Mouse (Mus musculus): ENCODE results near the gene Ptprcap. TPM values are rescaled to one million over a fixed set of nuclear protein-coding genes. Genes with fewer than 3 reads are reported as not detected.

Ptprcap gene
- polyA plus RNA-seq, 1 experiment, result 1,655 TPM

DNA sequence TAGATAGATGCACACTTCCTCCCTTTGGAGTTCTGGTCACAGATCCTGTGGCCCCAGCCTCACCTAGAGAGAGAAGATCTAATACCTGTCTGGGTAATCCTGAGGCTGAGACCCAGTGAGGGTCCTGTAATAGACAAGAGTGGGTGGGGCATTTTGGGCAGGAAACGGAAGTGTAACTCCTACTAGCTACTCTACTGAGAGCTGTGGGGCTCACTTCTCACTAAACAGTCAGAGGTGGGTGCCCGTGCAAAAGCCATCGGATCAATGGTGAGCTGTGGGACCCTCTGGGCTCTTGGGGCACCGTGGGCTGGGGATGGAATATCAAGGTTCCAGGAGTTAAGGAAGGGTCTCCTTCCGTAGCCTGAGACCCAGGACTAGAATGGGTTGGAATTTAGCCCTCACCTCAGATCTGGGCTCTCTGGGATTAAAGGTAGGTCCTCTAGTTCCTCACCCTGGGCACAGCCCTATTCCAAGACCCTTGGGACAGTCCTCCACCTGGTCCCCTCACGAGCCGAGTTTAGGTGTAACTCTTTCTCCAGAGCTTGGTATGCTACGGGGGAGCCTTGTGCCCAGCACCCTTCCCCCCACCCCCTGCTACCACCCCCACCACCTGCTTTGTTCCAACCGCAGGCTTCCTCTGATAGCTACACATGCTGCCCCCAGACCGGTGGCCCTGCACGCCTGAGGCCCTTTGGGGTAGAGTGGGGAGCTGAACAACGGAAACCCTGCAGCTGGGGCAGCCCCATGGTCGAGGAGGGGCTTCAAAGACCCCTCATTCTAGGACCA, 1.2 kb downstream of the Ptprcap start:
- no peak for TF ChIP-seq CTCF (IDR thresholded peaks at IDR 0.05; ENCODE audit: borderline replicate concordance, control insufficient read depth, extremely low read depth, insufficient read depth, low read length, poor library complexity)
- TF ChIP-seq POLR2A (IDR thresholded peaks at IDR 0.05; ENCODE audit: control insufficient read depth, extremely low read depth, insufficient read depth, low read length, poor library complexity), result peak; percentile 82
- peaks cover 18% of the 10 kb centered on the region for H3K36me3 ChIP-seq (ENCODE audit: control insufficient read depth, insufficient read depth, low read length)
- WGBS, result 2% methylated on average over 13 of the region's 13 CpGs
- H3K4me3 ChIP-seq (ENCODE audit: control insufficient read depth, insufficient read depth, low read length), result peak overlapping the region; percentile 80
- H3K4me1 ChIP-seq (replicated peaks; ENCODE audit: control insufficient read depth, insufficient read depth, low read length), result peaks cover 41% of the 10 kb centered on the region
- H3K27ac ChIP-seq (ENCODE audit: control insufficient read depth, insufficient read depth, low read length), result peak overlapping the region; percentile 97
- DNase-seq, result peak; percentile 85
- no peaks in the 10 kb centered on the region for H3K27me3 ChIP-seq (ENCODE audit: control insufficient read depth, insufficient read depth, low read length)

DNA sequence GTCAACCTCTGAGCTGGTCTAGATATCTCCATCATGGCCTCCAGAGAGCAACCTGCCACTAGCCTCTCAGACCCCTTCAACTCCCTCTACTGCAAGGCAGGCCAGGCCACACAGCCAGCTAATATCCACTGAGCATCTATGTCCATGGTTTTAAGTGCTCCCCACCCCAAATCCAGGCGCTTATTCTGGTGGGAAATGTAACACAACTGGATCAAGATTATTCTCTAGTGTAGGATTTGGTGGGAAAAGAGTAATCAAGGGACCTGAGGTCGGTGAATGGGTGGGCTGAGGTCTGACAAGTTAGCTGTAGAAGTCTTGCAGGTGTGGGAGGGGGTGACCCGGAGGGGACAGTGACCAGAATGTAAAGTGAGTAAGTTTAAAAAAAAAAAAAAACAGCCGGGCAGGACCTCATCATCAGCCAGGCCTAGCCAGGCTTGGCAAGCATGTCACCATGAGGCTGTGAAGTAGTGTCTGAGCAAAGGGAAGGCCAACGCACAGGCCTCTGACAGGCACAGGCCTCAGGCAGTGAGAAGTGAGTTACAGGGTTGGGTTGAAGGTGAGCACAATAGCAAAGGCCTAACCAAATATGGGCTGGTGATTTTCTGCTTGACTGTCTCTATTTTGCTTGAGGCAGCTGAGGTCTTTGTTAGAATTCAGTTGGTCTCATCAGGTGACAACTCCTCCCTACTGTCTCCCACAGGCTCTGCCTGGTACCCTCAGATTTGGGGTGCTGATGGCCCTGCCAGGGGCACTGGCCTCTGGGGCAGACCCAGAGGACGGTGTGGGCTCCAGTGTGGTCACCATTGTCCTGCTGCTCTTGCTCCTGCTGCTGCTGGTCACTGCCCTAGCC, 2.0 kb downstream of the Ptprcap start:
- Histone ChIP-seq H3K27me3 (ENCODE audit: control insufficient read depth, insufficient read depth, low read length) (no peaks in the 10 kb centered on the region), H3K4me3 (ENCODE audit: control insufficient read depth, insufficient read depth, low read length) (peak overlapping the region; percentile 80), H3K4me1 (replicated peaks; ENCODE audit: control insufficient read depth, insufficient read depth, low read length) (peaks cover 36% of the 10 kb centered on the region), H3K36me3 (ENCODE audit: control insufficient read depth, insufficient read depth, low read length) (peaks cover 17% of the 10 kb centered on the region), H3K27ac (ENCODE audit: control insufficient read depth, insufficient read depth, low read length) (peak overlapping the region; percentile 97)
- 8% methylated on average over 6 of the region's 6 CpGs for whole genome bisulfite sequencing
- DNase-seq, result no peak
- no peak for TF ChIP-seq POLR2A (IDR thresholded peaks at IDR 0.05; ENCODE audit: control insufficient read depth, extremely low read depth, insufficient read depth, low read length, poor library complexity)
- TF ChIP-seq CTCF (IDR thresholded peaks at IDR 0.05; ENCODE audit: borderline replicate concordance, control insufficient read depth, extremely low read depth, insufficient read depth, low read length, poor library complexity), result no peak

DNA sequence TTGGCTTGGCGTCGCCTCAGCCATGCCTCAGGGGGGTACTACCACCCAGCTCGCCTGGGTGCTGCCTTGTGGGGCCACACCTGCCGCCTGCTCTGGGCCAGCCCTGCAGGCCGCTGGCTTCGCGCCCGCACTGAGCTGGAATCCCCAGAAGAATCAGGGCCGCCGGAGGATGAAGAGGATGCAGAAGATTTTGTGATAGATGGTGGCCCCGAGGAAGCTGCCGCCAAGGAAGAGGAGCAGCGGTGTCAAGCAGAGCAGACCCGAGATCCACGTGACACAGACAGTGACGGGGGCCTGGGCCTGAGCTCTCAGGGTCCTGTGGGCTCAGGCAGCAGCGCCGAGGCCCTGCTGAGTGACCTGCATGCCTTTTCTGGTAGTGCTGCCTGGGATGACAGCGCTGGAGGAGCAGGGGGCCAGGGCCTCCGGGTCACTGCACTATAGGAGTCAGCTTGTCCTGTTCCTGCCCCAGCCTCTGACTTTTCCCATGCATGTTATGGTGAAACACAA, 2.7 kb downstream of the Ptprcap start:
- Histone ChIP-seq H3K36me3 (ENCODE audit: control insufficient read depth, insufficient read depth, low read length) (peaks cover 12% of the 10 kb centered on the region), H3K27me3 (ENCODE audit: control insufficient read depth, insufficient read depth, low read length) (no peaks in the 10 kb centered on the region), H3K4me3 (ENCODE audit: control insufficient read depth, insufficient read depth, low read length) (peak overlapping the region; percentile 80), H3K4me1 (replicated peaks; ENCODE audit: control insufficient read depth, insufficient read depth, low read length) (peaks cover 36% of the 10 kb centered on the region), H3K27ac (ENCODE audit: control insufficient read depth, insufficient read depth, low read length) (peak overlapping the region; percentile 97)
- 20% methylated on average over 20 of the region's 20 CpGs for WGBS
- no peak for DNase-seq
- TF ChIP-seq CTCF (IDR thresholded peaks at IDR 0.05; ENCODE audit: borderline replicate concordance, control insufficient read depth, extremely low read depth, insufficient read depth, low read length, poor library complexity) (no peak), POLR2A (IDR thresholded peaks at IDR 0.05; ENCODE audit: control insufficient read depth, extremely low read depth, insufficient read depth, low read length, poor library complexity) (no peak)

DNA sequence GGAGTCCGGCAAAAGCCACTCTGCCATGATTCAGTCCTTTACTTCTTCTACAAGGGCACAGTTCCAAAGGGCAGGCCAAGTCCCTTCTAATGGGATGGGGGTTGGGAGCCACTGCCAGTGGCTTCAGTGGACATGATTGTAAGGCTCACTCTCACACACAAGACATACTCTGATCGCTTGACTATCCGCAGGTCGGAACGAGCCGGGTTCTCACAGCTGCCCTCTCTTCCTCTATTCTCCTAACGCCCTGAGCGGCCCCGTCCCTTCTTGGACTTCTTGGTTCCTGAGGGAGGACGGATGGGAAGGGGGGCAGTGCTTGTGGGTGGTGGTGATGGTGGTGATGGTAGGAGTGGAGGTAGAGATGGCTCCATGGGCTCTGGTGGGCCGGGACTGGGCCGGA, 3.4 kb downstream of the Ptprcap start:
- no peaks in the 10 kb centered on the region for H3K27me3 ChIP-seq (ENCODE audit: control insufficient read depth, insufficient read depth, low read length)
- peaks cover 36% of the 10 kb centered on the region for H3K4me1 ChIP-seq (replicated peaks; ENCODE audit: control insufficient read depth, insufficient read depth, low read length)
- no peak overlapping the region; the same call in 1 of the 2 replicates for H3K27ac ChIP-seq (ENCODE audit: control insufficient read depth, insufficient read depth, low read length)
- no peak overlapping the region for H3K4me3 ChIP-seq (ENCODE audit: control insufficient read depth, insufficient read depth, low read length)
- WGBS, result 93% methylated on average over 12 of the region's 12 CpGs
- TF ChIP-seq CTCF (IDR thresholded peaks at IDR 0.05; ENCODE audit: borderline replicate concordance, control insufficient read depth, extremely low read depth, insufficient read depth, low read length, poor library complexity) (no peak), POLR2A (IDR thresholded peaks at IDR 0.05; ENCODE audit: control insufficient read depth, extremely low read depth, insufficient read depth, low read length, poor library complexity) (no peak)
- peaks cover 12% of the 10 kb centered on the region for H3K36me3 ChIP-seq (ENCODE audit: control insufficient read depth, insufficient read depth, low read length)
- no peak for DNase-seq

DNA sequence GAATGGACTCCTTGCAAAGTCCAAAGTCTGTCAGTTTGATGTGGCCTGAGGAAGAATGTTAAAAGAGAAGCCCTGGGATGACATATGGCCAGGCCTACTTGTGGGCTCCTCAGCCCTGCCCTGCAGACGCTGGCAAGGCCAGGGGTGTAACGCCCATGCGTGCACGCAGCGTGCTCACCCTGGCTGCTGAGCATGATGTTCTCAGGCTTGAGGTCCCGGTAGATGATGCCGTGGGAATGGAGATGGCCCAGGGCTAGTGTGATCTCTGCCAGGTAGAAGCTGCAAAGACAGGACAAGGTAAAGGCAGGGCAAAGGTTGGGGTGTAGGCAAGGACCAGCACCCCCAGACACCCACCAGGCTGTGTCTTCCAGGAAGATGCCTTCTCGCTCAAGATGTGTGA, 5.6 kb downstream of the Ptprcap start:
- DNase-seq, result no peak
- WGBS, result 93% methylated on average over 8 of the region's 8 CpGs
- TF ChIP-seq POLR2A (IDR thresholded peaks at IDR 0.05; ENCODE audit: control insufficient read depth, extremely low read depth, insufficient read depth, low read length, poor library complexity), result no peak
- no peak for TF ChIP-seq CTCF (IDR thresholded peaks at IDR 0.05; ENCODE audit: borderline replicate concordance, control insufficient read depth, extremely low read depth, insufficient read depth, low read length, poor library complexity)
- peaks cover 28% of the 10 kb centered on the region for H3K4me1 ChIP-seq (replicated peaks; ENCODE audit: control insufficient read depth, insufficient read depth, low read length)
- H3K27ac ChIP-seq (ENCODE audit: control insufficient read depth, insufficient read depth, low read length), result no peak overlapping the region
- H3K4me3 ChIP-seq (ENCODE audit: control insufficient read depth, insufficient read depth, low read length), result no peak overlapping the region
- H3K27me3 ChIP-seq (ENCODE audit: control insufficient read depth, insufficient read depth, low read length), result no peaks in the 10 kb centered on the region
- peaks cover 7% of the 10 kb centered on the region for H3K36me3 ChIP-seq (ENCODE audit: control insufficient read depth, insufficient read depth, low read length)

Data from thymus, adult 2 months (tissue).